Mouse (Mus musculus): Measurements from ENCODE around the gene Nhs.

GRCm38 (mm10) chrX:161926683-161927053 is 232.9 kb downstream of the Nhs start:
- TF ChIP-seq GATA1 (IDR thresholded peaks at IDR 0.05; ENCODE audit: borderline replicate concordance, low read length) (no peak), FLI1 (IDR thresholded peaks at IDR 0.05; ENCODE audit: low read length) (no peak)

All from megakaryocyte, embryonic 14.5 days (primary cell).